Mouse (Mus musculus): Measurements from ENCODE around the gene Gm10309.

Gm10309 gene

DNA sequence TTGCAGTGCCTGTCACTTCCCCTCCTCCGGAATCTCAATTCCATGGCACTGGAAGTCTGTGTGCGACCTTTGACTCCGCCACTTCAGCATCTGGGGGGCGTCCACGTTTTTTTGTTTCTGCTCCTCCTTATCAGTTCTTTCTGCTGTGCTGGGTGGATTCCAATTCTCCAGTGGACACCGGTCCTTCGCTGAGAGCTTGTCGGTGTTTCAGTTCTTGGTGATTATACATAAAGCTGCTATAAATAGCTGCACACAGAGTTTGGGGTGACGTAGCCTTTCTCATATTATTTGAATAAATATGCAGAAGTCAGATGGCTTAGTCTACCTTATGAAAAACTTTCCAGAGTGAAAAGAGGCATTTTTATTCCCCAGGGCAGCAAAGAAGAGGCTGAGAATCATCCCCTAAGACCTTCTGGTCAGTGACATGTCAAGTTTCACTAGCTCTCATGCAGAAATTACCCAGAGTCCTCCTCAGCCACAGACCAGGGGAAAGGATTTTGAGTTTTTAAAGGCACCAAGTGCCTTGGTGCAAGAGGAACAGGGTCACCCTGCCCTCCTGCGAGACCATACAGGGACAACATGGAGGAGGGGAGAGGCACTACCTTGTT, 37.6 kb downstream of the Gm10309 start:
- DNase-seq = no peak

DNA sequence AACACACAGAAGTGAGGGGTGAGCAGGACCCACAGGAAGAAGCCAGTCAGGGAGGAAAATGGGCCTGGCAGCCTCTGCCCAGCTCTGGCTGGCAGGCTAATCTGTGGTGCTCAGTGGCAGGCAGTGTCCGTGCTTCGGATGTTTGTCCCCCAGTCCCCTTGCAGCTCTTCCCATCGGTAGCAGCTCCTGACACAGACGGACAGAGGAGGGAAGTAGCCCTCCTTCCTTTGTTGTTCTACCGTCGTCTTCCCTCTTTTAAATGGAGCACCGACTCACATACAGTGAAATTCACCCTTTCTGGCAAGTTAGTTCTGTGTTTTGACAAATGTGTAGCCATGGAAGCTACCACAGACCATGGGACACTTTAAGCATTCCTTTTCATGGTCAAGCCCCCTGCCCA, 38.2 kb downstream of the Gm10309 start:
- no peak for DNase-seq

DNA sequence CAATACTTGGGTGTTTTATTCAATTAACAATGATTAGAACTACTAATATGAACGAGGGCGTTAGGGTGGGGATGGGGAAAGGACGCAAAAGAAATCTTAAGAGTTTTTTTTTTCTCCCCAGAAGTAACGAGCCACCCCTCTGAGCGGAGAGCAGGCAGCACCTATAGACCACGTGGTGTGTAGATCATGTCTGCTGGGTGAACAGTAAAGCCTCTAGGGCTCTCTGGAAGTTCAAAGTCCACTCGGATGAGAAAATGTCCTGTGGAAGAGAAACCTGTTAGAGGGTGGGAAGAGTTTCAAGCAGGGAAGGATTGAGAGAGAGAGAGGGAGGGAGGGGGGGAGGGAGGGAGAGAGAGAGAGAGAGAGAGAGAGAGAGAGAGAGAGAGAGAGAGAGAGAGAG, 38.6 kb downstream of the Gm10309 start:
- no peak for DNase-seq

DNA sequence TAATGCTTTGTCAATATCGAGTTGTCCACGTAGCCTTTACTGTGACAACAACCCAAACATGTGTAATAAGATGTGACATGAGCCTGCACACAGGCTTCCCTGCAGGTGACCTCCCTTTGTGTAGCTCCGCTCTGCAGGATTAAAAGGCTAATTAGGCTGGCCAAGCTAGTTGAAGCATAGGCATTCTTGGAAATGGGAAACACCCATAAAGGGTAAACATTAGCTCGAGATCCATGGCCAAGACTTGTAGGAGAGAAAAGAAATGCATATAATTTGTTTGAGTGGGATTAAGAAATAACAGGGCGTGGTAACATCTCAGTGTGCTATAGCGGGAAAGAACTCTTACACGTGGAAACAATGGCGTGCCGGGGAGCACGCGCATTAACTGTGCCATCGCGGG, 39.2 kb downstream of the Gm10309 start:
- DNase-seq = peak; percentile 69

DNA sequence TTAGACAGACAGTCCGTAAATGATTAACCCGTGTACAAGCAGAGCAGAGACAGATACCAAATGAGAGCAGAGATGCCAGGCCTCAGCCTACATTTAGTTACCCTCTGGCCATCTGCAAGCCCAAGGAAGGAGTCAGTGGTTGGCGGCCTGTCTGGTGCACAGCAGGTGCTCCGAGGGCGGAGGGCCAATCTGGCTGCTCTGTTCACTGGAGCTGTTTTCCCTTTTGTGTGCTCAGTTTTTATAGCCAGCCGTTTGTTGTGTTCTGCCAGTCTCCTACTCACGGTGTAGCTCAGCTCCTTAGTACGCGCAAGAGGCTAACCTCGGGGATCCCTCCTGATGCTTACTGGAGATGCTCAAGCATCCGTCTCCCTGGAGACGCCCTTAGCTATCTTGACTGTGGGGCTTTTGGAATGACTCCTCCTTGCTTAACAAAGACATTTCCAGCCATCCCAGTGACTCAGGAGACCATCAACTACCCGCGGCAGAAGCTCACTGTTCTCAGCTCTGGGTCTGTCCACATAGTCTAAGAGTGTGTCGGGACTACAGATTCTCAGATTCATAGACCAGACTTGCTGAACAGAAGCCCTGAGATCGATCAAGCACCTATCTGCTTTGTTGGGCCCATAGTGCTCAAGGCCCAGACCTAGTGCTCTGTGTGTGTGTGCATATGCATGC, 40.2 kb downstream of the Gm10309 start:
- peak; percentile 36 for DNase-seq

DNA sequence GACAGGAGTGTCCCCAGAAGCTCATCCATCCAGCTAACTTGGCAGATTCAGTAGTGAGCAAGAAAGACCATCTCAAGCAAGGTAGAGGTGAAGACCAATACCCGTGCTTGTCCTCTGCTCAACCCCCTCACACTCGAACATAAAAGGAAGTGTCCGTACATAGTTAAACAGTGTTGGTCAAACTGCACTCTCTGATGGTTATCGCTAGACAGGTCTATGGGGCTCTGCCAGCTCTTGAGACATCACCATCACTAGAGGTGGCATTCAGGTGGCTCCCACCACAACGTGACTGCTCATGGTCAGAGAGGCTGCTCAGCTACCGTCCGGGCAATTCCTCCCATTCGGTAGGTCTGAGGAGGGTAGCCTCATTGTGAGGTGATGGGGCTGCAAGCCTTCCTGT, 40.8 kb downstream of the Gm10309 start:
- no peak for DNase-seq

DNA sequence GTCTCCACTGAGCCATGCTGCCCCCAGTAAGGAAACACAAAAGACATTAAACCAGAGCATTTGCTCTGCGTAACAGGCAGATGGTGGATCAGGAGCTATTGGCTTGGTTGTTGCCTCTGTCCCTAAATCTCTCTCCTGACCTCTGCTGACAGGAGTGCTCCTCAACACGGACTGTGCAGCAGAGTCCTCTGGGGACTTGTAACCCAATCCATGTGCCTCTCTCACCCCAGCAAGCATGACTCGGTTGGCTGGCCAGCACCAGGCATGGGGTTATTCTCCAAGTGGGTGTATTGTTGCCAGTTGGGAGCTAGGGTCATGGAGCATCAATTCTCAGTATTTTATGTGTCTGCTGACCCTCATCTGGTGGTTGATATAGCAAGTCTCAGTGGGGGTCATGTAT, 41.7 kb downstream of the Gm10309 start:
- no peak for DNase-seq

DNA sequence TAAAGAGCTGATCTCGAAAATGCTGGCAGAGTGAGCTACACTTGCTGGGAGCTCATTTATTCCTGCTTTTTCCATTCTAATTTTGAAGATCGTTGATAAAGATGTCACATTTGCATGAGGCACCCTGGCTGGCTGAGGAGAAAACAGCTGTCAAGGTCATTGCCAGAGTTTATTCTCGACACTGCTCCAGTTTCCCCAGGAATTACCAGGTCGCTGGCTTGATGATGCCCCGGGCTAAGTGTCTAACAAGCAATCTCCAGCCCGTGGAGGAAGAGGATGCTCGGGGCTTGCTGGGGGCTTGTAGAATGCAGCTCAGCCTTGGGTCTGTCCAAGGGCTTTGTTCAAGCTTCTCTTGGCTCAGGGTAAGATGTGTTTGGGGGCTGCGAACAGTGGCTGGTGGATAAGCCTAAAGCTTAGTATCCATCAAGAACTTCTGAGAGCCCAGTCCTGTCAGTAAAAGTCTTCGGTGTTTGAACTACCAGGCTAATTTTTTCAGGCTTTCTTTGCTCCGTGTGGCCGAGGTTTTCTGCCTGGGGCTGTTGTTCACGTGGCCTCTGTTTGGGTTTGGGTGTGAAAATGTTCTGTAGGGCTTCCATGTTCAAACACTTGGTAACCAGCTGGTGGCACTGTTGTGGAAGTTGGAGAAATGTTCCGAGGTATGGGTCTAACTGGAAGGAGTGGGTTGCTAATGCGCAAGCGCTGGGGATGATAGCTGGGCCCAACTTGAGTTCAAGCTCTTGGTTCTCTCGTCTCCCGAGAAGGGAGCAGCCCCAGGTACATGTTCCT, 44.2 kb downstream of the Gm10309 start:
- DNase-seq = no peak

DNA sequence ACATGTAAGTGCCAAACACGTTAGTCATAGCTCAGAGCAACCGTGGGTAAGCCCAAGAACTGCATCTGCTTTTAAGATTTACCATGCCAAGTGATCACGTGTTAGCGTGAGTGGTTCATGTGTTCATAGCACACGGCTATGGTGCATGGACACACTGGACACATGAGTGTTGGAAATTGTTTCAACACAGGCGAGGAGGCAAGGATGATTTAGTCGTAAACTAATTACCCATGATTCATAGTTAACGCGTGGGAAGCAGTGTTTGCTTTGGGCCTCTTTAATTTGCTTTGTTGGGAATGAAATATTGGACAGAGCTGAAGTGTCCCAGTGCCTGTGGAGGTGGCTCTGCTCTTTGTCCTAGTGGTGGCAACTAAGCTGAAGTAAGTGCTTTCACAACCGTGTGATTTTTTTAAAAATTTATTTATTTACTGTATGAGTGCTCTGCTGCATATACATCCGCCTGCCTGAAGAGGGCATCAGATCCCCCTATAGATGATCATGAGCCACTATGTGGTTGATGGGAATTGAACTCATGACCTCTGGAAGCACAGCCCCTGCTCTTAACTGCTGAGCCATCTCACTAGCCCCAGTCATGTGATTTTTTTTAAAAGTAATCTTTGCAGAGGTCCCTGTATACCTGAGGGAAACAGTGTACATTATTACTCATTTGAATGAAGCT, 46.6 kb downstream of the Gm10309 start:
- no peak for DNase-seq

DNA sequence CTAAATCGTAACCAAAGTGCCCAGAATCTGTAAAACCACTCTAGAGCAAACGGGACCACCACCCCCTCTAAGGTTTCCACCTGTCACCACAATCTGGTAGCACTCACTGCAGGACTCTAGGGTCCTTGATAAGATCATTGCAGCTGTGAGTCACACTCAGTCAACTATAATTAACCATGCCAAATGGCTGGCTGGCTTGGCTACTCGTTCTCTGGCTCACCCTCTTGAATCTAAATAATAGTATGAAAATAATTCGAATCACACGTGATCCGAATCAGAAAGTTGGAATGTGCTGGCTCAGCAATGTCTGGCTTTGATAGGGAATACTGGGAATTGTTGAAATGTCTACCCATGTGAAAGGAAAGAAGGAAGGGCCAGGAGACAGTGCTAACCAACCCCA, 48.5 kb downstream of the Gm10309 start:
- no peak for DNase-seq

DNA sequence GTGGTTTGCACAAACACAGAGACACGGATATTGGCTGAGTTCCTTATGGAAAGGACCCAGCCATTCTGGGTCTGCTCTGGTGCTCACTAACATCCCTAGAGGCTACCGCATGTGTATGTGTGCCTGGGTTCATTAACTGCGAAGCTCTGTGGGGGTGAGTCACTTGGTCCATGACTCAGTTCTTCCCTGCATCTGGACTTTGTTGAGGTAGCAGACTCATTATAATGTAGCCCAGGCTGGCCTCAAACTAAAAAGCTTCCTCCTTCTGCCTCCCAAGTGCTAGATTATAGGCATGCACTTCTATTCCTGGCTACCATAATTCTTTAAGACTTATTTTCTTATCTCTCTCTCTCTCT, 50.7 kb downstream of the Gm10309 start:
- no peak for DNase-seq

DNA sequence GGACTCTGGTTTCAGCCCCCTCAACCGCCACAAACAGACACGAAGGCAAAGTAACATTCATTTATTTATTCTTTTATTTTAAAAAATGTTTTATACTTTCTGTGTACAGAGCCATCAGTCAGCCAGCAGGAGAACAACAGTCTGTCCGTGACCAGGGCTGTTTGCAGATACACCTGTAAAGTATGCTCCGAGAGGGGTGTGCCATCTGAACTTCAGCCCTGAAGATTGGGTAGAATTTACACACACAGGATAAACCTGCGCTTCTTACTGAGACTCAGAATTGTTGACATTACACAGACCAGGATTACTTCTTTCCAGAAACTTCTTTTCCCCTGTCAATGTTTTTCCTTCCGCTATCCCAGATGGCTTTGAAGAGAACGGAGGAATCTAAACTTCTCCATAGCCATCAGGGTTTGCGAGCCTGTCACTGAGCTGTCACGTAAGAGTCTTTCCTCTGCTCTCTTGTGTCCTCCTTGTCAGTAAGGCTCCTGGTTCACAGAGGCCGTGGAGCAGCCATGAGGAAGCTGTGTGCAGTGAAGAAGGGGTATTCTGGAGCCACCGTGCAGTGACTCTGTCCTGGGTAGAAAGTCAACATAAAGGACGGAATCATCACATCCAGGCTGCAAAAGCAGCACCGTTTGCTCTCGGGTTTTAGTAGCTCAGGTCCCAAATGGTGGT, 51.2 kb downstream of the Gm10309 start:
- DNase-seq = no peak

DNA sequence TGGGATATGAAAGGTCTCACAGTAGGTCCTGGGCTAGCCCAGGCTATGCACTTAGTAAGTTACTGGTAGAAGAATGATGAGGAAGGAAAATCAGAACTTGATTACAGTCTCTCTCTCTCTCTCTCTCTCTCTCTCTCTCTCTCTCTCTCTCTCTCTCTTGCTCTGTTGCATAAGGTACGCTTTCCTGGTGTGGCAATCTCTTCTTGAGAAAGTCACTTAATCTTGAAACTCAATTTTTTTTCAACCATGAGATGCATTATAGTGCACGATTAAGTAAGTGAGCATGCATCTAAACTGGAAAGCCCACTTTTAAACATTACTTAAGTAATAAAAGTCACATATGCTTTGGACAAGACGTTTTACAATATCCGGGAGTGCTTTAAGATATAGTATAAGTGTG, 52.1 kb downstream of the Gm10309 start:
- no peak for DNase-seq
